Mouse (Mus musculus) kidney, postnatal 14 days (tissue): ENCODE data around the gene Sparcl1.
A peak's percentile ranks its signal among the peaks of the same experiment; 100 is the strongest.

Experiments
- DNase-seq: peaks from one replicate; pipeline ENCODE4 v3.0.0; 2022; ENCODE audit warnings: mixed read lengths

Gene Sparcl1

DNA sequence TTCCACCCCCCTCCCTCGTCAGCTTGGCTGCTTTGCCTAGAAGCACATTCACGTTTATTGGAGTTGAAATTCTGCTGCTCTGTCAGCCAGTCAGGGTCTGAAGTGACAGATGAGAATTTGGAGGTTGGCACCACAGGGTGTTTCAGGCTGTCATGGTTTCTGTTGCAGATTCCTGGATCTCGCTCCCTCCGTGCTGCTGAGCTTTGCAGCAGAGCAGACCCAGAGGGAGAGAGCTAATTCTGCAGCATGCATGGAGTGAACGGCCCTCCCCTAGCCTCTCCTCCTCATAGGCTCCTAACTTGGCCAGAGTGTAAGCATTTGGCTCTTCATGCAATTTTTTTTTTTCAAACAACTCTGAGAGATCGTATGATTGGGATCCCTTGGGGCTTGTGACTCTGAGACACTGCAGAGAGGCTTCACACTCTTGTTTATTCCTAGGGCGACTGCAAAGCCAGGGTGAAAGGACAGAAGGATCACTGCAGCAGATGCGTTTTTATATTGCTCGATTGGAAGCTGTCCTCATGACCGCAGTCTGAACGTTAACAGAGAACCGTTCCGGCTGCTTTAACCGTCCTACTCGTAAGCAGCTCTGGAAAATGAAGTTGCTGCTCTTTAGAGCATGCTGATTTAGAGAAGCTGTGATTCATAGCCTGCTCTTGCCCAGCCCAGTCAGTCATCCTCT is at the start of gene Sparcl1:
Sparcl1 (minus strand) TSS at position 243 of the 682 bp plus-strand sequence.
- DNase-seq = peak; percentile 49

DNA sequence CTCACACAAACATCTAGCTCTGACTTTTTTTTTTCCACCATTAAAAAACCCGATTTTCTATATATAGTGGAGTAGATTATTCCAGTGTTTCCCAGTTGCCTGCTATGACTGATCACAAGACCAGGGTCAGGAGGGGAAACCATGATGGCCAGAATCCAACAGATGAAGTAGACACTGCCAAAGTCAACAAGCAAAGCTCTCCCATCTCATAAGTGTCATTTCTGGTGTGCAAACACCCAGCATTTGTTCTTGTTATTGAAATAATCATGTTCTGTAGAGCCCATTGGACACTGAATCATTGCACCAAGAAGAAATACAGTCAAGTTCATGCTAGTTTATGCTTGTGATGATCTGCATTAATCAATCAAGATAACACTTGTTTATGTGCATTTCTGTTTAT is 47.9 kb upstream of the Sparcl1 start:
- peak; percentile 71 for DNase-seq

DNA sequence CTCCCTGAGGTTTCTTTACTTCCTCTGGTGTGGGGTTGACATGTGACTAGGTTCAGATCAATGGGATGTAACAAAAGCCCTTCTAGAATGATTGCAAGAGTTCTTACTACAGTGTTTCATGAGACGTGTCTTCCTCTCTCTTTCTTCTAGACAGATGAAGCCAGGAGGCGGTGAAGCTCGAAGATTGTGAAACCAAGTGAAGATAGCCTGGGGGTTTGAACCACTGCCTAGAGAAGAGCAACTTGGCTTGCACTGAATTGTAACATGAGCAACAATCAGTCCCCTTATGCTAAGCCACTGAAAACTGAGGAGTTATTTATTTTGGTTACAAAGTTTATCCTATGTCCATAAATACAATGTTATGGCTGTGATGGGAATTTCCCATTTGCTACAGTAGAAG is 47.0 kb upstream of the Sparcl1 start:
- DNase-seq = no peak

DNA sequence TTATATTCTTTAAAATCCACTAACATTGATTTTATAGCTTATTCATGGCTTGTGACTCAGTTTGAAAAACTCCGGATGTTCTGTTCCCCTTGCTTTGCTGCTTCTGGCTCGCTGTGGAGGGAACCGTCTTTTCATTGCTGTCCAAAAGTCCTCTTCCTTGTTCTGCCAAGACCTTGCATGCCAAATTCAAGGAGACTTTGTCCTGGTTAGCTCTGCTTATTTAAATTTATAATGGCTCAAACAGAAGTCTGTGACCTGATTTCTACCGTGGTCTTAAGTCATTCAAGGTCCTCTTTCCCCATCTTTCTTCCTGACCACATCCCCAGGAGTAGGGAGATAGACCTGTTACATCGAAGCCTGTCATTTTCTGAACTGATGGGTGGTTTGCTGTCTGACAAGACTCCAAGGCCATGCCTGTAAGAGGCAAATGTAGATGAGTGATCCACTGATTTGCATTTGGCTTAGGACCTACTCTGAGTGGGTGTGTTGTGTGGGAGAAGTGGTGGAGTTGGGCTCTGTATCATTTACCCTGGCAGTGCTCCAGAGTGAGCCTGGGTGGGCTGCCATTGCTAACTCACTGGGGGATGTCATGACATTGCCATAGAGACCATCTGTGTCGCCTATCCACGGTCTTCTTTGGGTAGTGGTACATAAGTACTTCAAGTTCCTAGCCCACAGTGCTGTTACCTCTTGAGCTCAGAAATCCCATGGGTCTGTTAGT is 45.0 kb upstream of the Sparcl1 start:
- DNase-seq = peak; percentile 18

DNA sequence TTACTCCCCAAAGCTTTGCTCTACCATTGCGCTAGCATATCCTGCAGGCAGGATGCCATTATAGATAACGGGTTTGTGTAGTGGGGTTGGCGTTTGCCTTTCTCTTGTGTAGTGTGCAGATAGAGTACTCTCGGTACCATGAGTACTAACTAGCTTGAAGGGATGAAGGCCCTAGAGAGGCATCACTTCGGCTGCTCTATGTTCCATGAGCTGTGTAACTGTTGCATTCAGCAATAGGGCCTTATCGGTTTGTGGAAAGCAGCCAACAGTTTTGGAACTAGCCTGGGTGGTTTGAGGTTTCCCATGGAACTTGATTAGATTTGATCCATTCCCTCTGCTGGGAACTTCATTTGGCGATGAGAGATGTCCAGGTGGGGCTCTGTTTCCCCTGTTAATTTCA is 44.2 kb upstream of the Sparcl1 start:
- no peak for DNase-seq

DNA sequence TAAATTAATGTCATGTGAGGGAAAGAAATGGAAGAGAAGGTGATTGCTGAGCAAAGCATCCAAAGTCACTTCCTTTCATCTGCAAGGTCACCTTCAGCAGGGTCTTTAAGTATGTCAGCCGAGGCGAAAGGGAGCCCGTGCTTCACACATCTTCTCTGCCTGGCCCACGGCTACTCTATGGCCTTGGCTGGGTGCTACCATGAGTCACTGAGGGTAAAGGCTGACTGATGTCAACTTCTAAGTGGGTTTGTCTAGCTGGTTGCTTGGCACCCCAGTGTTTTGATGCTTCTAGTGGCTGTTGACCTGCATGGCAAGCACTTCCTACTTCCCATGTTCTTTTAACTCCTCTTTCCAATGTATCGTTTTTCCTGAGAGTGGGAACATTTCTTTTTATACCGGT is 36.7 kb upstream of the Sparcl1 start:
- no peak for DNase-seq

DNA sequence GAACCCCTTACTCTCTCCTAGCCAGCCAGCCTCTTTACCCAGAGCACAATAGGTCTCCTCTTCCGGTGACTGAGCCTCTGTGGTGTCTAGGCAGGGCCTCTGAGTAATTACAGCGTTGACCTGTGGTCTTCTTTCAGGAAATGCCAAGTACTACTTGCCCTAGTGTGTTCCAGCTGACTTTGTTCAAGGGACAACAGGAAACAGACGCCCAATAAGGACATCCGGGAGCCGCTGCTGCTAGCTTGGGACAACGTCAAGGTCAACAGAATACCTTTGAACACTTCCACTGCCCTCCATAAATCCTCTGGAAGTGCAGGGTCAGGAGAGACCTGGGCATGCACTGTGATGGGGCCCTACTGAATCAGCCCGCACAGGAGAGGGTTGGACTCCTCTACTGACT is 35.8 kb upstream of the Sparcl1 start:
- peak; percentile 73 for DNase-seq

DNA sequence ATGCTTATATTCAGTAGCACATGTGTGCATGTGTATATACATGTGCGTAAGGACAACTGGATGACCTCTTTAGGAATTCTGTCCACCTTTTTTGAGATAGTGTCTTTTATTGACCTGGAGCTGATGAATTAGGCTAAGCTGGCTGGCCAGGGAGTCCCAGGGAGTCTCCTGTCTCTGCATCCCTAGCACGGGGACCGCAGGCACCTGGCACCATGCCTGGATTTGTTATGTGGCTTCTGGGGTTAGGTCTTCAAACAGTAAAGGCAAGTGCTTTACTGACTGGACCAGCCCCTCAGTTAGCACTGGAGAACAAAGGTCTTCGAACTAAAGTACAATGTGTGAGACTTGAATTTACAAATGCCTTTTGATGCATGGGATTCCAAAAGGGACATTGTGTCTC is 30.5 kb upstream of the Sparcl1 start:
- DNase-seq = no peak

DNA sequence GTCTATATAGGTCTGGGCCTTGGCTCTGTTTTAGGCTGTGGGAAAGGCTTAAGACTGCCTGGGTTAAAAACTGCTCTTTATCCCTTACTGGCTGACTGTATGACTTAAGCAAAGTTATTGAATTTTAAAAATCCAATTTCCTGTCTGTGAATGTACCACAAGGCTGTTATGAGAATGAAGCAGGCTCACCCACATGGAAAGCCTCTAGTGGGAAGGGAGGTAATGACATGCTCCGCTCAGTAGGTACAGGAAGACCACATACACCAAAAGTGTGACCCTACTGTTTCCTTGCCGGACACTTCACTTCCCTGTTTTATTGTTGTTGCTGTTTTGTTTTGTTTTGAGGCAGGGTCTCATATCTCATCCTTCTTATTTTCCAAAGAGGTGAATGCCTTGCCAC is 27.5 kb upstream of the Sparcl1 start:
- DNase-seq = no peak

DNA sequence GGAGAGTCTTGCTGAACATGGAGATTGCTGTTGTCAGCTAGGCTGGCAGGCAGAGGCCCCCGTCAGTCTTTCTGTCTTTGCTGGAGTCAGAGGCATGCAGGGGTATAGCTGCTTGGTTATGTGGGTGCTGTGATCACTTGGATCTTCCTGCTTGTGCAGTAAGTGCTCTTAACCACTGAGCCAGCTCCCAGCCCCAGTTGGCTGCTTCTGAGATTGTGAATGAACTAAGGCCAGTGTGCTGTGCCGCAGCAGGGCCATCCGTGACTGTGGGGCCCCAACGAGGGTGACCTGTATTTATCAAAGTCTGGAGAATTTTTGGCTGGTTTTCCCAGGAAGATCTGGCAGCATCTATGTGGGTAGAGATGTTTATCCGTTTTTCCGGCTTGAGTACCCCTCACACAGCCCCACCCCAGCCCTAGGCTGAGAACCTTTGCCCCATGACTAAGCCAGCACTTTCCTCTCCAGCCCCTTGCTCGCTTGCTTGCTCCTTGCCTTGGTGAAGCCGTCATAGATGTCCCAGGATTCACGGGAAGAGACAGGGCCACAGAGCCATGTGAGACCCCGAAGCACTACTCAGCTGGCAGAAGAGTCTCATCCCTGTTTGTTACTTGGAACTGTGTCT is 24.5 kb upstream of the Sparcl1 start:
- DNase-seq = no peak

DNA sequence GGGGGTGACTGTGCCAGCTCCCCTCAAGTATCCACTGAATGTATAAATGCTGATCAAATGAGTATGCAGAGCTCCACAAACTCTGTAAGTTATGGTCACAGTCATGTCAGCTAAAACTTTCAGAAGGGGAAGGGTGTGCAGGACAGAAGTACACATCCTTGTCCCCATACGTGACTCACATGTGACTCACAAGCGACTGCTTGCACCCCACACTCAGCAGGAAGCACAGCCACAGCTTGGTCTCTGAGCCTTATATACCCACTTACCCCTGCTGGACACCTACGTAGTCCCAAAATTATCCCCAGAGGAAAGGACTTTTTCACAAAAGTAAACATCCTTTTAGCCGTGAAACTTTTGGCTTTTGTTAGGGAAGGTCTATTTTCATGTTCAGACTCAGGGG is 20.2 kb upstream of the Sparcl1 start:
- no peak for DNase-seq

DNA sequence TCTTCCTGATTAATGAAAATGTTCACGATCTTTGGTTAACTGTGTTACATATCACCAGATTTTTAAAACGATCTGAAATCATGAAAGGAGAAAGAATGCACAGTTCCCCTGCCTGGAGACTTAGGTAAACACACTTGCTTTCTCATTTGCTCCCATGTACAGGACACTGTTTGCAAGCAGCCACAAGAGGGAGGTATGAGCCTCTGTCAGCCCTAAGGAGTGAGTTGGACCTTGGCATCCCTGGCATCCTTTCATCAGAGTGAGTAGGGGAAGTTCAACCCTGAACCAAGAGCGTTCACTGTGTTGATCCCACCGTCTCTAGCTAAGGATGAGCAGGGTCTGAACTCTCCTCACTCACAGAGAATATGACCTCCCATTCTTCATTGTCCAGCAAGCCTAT is 18.0 kb upstream of the Sparcl1 start:
- DNase-seq = peak; percentile 69

DNA sequence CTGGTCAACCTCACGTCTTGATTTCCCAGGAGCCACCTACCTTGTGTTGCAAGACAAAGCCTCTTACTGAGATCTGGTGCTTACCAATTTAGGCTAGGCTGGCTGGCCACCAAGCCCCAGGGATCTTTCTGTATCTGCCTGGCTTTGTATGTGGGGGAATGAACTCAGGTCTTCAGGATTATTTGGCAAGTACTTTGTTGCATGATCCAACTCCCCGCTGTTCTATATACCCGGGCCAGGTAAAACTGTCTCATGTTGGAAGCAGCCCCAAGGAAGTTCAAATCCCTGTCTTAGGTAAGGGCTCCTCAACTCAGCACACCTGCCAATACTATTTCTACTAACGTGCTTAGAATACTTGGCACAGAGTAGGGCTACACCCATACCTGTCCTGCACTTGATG is 17.4 kb upstream of the Sparcl1 start:
- DNase-seq = no peak

DNA sequence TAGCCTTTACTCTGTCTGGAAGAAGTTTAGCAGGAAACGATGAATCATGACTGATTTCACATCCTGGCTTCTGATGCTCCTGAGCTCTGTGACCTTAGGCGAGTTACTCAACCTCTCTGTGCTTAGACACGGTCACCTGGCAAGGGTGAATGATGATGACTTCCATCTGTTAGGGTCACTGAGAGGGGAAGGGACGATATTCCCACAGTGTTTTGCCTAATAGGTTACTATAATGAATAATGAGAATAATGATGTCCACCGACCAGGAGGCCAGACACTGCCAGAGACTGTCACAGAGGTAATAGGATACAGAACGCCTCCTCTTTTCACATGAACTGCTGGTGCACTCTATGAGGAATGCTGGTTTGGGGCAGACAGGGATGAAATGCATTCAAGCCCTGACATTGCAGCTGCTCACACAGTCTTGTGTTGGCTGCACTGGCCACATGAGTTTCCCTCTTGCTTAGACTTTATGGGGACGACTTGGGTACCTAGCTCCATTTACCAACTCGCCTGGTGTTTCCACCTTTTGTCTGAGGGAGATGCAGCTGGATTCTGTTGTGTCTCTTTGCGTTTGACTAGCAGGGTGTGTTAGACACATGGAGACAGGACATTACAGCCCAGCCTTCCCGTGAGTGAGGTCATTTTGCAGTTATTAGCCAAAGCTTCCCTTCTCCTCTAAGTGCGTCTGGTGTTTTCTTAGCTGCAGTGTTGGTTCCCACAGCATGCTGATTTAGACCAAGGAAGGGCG is 14.9 kb upstream of the Sparcl1 start:
- DNase-seq = no peak

DNA sequence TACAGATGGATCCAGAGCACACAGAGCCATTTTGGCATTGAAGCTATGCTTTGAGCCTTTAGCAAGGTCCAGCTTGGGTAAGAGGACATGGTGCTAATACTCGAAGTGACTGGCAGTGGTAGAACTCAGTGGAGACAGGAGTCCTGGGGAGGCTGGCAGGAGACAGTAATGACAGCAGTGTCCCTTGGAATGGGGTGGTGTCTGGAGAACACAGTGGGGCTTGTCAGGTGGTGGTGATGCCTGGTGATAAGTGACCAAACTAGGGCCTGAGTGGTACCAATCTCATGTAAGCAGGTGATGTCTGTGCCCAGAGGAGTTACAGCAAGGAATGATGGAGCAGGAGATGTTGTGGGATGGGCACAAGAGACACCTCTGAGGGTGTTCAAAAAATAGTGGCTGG is 13.8 kb upstream of the Sparcl1 start:
- no peak for DNase-seq

DNA sequence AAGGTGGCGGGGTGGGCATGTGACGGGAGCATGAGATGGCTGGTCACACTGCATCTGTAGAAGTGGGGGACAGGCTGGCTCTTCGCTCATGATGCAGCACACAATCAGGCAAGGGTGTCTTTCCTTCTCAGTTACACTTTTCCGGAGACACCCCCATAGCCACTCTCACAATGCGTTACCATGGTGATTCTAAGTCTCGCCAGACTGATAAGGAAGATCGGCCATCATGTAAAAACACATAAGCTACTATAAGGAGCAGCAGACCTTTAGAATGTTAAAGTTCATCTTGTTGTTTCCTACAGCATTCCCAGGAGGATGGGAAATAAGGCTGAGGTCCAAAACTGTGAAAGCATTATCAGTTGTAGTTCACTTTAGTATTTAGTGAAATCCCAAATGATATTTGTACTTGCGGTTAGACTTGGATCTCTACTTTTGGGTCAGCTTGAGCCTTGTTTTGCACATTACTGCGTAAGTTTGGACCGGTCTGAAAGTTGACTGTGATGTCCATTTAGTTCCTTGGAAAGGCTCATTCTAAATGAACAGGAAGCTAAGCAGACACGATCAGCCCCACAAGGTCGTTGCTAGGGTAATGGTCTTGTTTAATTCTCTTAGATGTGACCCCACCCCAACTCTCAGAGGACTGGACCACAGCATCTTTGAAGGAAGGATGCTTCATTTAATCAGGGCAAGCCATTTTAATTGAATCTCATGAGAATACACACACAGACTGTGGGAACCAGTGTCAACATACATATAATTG is 13.2 kb upstream of the Sparcl1 start:
- DNase-seq = no peak

DNA sequence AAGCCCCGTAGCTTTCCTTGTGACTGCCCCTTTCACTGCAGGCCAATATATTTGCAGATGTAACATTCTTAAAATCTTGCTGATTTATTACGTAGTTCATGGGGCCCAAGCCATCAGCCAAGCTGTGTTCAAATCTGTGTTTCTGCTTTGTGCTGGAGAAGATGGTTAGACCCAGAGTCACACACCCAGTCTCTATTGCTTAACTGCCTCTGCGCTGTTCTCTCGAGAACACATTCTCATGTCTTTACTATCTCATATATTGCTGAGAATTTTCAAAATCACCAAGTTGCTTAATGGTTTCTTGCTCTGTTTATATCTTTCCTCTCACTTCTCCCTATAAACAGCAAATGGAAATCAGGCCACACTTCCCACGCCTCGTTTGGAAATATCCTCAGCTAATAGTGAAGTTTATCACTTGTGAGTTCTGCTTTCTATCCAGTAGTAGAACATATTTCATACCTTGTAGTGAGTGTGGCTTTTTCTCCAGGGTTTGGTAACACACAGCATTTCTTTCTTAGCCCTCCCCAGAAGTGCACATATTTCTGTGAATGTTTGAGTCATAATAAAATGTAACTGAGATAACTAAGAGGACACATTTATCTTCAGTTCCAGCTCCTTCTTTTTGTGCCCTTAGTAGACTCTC is 10.6 kb upstream of the Sparcl1 start:
- DNase-seq = no peak

DNA sequence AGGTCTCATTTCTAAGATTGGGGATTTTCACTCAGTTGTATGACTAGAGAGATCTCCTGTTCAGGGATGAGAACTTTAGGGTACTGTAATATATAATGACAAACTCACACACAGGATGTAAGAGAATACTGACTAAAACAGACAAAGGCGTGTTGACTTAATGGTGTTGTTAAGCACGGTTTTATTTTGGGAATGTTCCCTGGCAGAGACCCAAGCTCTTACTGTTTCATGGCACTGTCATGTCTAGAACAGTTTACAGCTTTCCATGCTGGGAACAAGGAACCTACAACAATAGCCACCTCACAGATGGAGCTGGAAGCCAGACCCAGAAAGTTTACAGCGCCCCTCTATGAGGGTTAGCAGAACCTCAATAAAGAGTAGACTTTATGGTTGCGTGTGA is 2.4 kb upstream of the Sparcl1 start:
- DNase-seq = peak; percentile 67

DNA sequence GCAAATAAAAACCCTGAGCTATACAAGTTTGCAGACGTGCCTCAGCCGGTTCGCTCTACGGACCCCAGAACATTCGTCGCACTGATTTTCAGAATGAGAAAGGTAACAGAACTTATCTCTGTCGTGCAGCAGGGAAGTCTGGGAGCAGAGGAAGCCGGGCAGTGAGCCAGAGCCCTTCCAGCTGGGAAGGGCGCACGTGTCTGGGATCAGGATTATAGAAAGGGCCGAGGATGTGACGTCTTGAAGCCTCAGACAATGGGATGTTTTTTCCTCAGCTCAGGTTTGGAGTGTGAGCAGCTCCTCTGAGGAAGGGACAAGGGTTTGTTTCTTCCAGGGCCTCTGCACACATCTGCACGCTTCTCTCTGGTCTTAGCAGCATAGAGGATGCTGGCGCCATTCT is 1.6 kb upstream of the Sparcl1 start:
- DNase-seq = peak; percentile 87

DNA sequence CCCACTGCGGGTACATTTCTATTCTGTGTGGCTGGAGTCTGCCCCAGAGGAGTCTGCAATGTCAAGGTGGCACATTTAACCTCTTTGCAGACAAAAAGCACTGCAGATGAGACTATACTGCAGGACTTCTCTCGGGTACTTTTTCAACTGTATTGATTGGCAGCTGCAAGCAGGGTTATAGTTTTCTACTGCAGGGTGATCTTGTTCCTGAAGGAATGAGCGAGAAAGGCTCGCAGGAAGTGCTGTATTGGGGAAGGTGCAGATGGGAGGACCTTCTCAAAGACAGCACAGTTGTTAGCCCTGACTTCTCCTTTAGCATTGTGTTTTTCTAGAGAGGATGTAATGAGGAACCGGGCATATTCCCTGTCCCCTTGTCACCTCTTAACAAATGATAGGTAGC is 1.0 kb downstream of the Sparcl1 start:
- no peak for DNase-seq

DNA sequence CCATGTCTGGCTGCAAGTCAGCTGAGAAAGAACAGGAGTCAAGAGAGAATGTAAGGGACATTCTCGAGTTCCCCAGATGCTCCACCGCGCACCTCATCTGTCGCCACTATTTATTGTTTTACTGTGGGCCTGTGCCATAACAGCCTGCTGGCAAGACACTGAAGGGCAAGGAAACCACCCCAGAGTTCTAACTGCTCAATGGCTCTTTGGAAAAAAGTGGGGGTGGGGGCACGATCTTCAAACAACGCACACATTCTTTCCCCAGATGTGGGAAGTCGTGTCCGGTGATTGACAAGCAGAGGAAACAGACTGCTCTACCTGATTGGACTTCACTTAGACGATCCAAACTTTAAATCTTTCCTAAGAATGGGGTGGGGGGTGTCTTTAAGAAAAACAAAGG is 1.5 kb downstream of the Sparcl1 start:
- no peak for DNase-seq
